Mouse (Mus musculus) heart, embryonic 11.5 days (tissue): ENCODE data around the gene Draxin. TPM values are rescaled to one million over a fixed set of nuclear protein-coding genes. Genes with fewer than 3 reads are reported as not detected.

Experiments used
- microRNA-seq: library from miRNA; unstranded; fragments of <30 nt; microRNA quantifications from one replicate; pipeline ENCODE4, GENCODE M21; 2016; ENCODE audit warnings: borderline number of aligned reads
- polyA plus RNA-seq: library from polyadenylated mRNA; unstranded; fragments of >200 nt; fragmentation: Nextera tagmentation; extraction: Ambion mirVana; gene quantifications from 2 replicates; pipeline ENCODE4 v1.2.1, GENCODE M21; 2014

Gene Draxin
- polyA plus RNA-seq, 1 experiment from 2014 or later, result 0.16 TPM

Small RNAs within 50 kb of the gene (microRNA-seq; reads per million reads assigned to microRNA genes)
- not detected for gene Mir7022

Other genes starting within 250 kb of the Draxin start
- gene Mfn2, start 226.0 kb downstream of the Draxin start, polyA plus RNA-seq, result 61.8 and 95.4 TPM in 2 replicates
- 40.1 and 50.2 TPM in 2 replicates for gene Plod1, start 193.9 kb downstream of the Draxin start, polyA plus RNA-seq
- gene 2510039O18Rik, start 189.8 kb downstream of the Draxin start, polyA plus RNA-seq, result 16.4 and 16.5 TPM in 2 replicates
- gene Nppb, start 144.9 kb downstream of the Draxin start, polyA plus RNA-seq, result 305 and 336 TPM in 2 replicates
- 5,496 and 5,973 TPM in 2 replicates for gene Nppa, start 130.0 kb downstream of the Draxin start, polyA plus RNA-seq
- 6.3 and 7.3 TPM in 2 replicates for gene Clcn6, start 91.9 kb downstream of the Draxin start, polyA plus RNA-seq
- 8.9 and 10.4 TPM in 2 replicates for gene Mthfr, start 91.6 kb downstream of the Draxin start, polyA plus RNA-seq
- gene Agtrap, start 42.7 kb downstream of the Draxin start, polyA plus RNA-seq, result 12.7 and 17.6 TPM in 2 replicates
- gene Mad2l2, start 314 bp downstream of the Draxin start, polyA plus RNA-seq, result 45.3 and 47.2 TPM in 2 replicates
- 23.3 and 24.5 TPM in 2 replicates for gene Fbxo6, start 21.4 kb upstream of the Draxin start, polyA plus RNA-seq
- 20.4 and 24.8 TPM in 2 replicates for gene Fbxo44, start 29.8 kb upstream of the Draxin start, polyA plus RNA-seq
- 0.84 TPM in 2 replicates for gene Fbxo2, start 29.9 kb upstream of the Draxin start, polyA plus RNA-seq
- gene Disp3, start 157.3 kb upstream of the Draxin start, polyA plus RNA-seq, result 0.06 TPM in 1 of 2 replicates, not detected in the other